36 mouse cellular contexts compared by ENCODE assay signal in the genomic region with DNA sequence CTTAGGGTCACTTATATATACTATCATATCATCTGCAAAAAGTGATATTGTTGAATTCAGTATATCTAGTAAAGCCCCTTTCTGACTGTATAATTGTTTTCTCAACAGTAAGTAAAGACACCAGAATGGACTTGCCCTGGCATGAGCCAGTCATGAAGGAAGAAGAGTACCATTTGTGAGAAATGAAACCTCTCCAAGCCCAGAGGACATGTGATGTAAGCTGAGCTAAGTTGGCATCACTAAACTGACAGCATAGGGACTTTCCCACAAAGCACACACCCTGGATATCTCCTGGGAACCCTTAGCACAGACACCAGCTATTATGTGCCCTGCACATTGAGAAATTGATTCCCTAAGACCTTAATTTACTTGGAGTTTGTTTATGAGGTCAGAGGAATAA. TPM values are rescaled to one million over a fixed set of nuclear protein-coding genes. Genes with fewer than 3 reads are reported as not detected.
"Had no signal": no experiment of that assay in that cellular context is flagged by ENCODE, and none has a peak within 500 bp of the region (broad histone marks: within the 10 kb centered on the region; RNA-seq: fewer than 3 reads in every experiment).

No protein-coding gene starts in this region.

- H3K36me3 ChIP-seq: heart, embryonic 10.5 days; heart, embryonic 13.5 days; heart, embryonic 15.5 days; hindbrain, embryonic 10.5 days; hindbrain, embryonic 12.5 days; intestine, embryonic 15.5 days; limb, embryonic 10.5 days; limb, embryonic 12.5 days; liver, embryonic 13.5 days; liver, embryonic 15.5 days had no signal

- H3K4me3 ChIP-seq: gastrocnemius, adult 2 months; heart, embryonic 10.5 days; heart, embryonic 13.5 days; heart, embryonic 15.5 days; hindbrain, embryonic 10.5 days; hindbrain, embryonic 12.5 days; intestine, embryonic 15.5 days; layer of hippocampus, adult 2 months; left cerebral cortex, adult 2 months; limb, embryonic 10.5 days; limb, embryonic 12.5 days; liver, embryonic 13.5 days; liver, embryonic 15.5 days had no signal

- H3K4me2 ChIP-seq: heart, embryonic 13.5 days; heart, embryonic 15.5 days; hindbrain, embryonic 12.5 days; hindbrain, embryonic 14.5 days; intestine, embryonic 15.5 days; limb, embryonic 12.5 days; liver, embryonic 11.5 days; liver, embryonic 13.5 days; liver, embryonic 15.5 days had no signal

- H3K4me1 ChIP-seq: heart, embryonic 10.5 days; heart, embryonic 13.5 days; heart, embryonic 15.5 days; hindbrain, embryonic 10.5 days; hindbrain, embryonic 12.5 days; intestine, embryonic 15.5 days; limb, embryonic 10.5 days; limb, embryonic 12.5 days; liver, embryonic 13.5 days; liver, embryonic 15.5 days had no signal

- ATAC-seq: hindbrain, embryonic 16.5 days; inflammation-experienced regulatory T-cells, adult 6 months; intestine, embryonic 15.5 days; intestine, postnatal 0 days had no signal

- H3K27me3 ChIP-seq: heart, embryonic 13.5 days; heart, embryonic 15.5 days; hindbrain, embryonic 12.5 days; intestine, embryonic 15.5 days; limb, embryonic 12.5 days; liver, embryonic 13.5 days; liver, embryonic 15.5 days had no signal

- H3K9me3 ChIP-seq: heart, embryonic 10.5 days; heart, embryonic 13.5 days; heart, embryonic 15.5 days; hindbrain, embryonic 10.5 days; hindbrain, embryonic 12.5 days; intestine, embryonic 15.5 days; limb, embryonic 10.5 days; limb, embryonic 12.5 days; liver, embryonic 13.5 days; liver, embryonic 15.5 days had no signal

- H3K9ac ChIP-seq: heart, embryonic 13.5 days; heart, embryonic 15.5 days; hindbrain, embryonic 12.5 days; hindbrain, embryonic 14.5 days; intestine, embryonic 15.5 days; limb, embryonic 12.5 days; liver, embryonic 13.5 days; liver, embryonic 15.5 days had no signal

- DNase-seq: gastrocnemius, adult 2 months; gastrocnemius, postnatal 10 days; gastrocnemius, postnatal 25 days; heart, adult 18-20 months; heart, postnatal 14 days; heart, postnatal 4 days; kidney, adult 18-20 months; kidney, adult 8-10 months; kidney, postnatal 10 days; kidney, postnatal 25 days; kidney, postnatal 4 days; liver; liver, embryonic 13.5 days had no signal

- H3K27ac ChIP-seq: gastrocnemius, adult 2 months; heart, embryonic 10.5 days; heart, embryonic 13.5 days; heart, embryonic 15.5 days; hindbrain, embryonic 10.5 days; hindbrain, embryonic 12.5 days; hindbrain, embryonic 14.5 days; intestine, embryonic 15.5 days; layer of hippocampus, adult 2 months; left cerebral cortex, adult 2 months; limb, embryonic 10.5 days; limb, embryonic 12.5 days; liver, embryonic 13.5 days; liver, embryonic 15.5 days had no signal

RNA-seq across cellular contexts. Expression of a gene that starts 15.6 kb away (rescaled TPM):
- polyA plus RNA-seq: heart, embryonic 10.5 days; heart, embryonic 15.5 days; inflammation-experienced regulatory T-cells, adult 6 months; kidney, embryonic 14.5 days; liver, embryonic 11.5 days; liver, embryonic 15.5 days had no signal

RNA-seq across cellular contexts. Expression of a gene that starts 25.9 kb away (rescaled TPM):
- total RNA-seq: gastrocnemius, adult 2 months; gastrocnemius, postnatal 10 days; layer of hippocampus, postnatal 10 days had no signal
- polyA plus RNA-seq: heart, embryonic 13.5 days; heart, embryonic 15.5 days; hindbrain, embryonic 10.5 days; hindbrain, embryonic 12.5 days; hindbrain, embryonic 14.5 days; hindbrain, embryonic 16.5 days; inflammation-experienced regulatory T-cells, adult 6 months; kidney, embryonic 14.5 days; limb, embryonic 10.5 days; limb, embryonic 12.5 days had no signal

RNA-seq across cellular contexts. Expression of a gene that starts 34.0 kb away (rescaled TPM):
- total RNA-seq: gastrocnemius, adult 2 months; gastrocnemius, postnatal 25 days; heart, adult 18-20 months; heart, adult 8-10 months; heart, postnatal 14 days; heart, postnatal 4 days; layer of hippocampus, adult 2 months; layer of hippocampus, postnatal 10 days; layer of hippocampus, postnatal 25 days; left cerebral cortex, adult 2 months; left cerebral cortex, postnatal 14 days; left cerebral cortex, postnatal 36 days had no signal
- polyA plus RNA-seq: heart, embryonic 10.5 days; heart, embryonic 13.5 days; hindbrain, embryonic 10.5 days; hindbrain, embryonic 12.5 days; hindbrain, embryonic 14.5 days; hindbrain, embryonic 16.5 days; inflammation-experienced regulatory T-cells, adult 6 months; intestine, postnatal 0 days; kidney, embryonic 14.5 days; kidney, embryonic 16.5 days; limb, embryonic 10.5 days; limb, embryonic 12.5 days; liver, embryonic 11.5 days had no signal
